Mouse (Mus musculus) brain, embryonic 14.5 days (tissue): ENCODE results near the gene Mtmr10.

Source experiments
- CTCF ChIP-seq: fragments of 200-500 bp; IDR thresholded peaks from 2 replicates; pipeline ENCODE4 v1.5.1; 2012; ENCODE audit warnings: inconsistent platforms, mild to moderate bottlenecking, moderate library complexity, borderline replicate concordance; ENCODE audit not compliant: insufficient read depth, insufficient read length; ENCODE audit errors: extremely low read depth
- POLR2A ChIP-seq: fragments of 200-500 bp; IDR thresholded peaks from 2 replicates; pipeline ENCODE4 v1.6.1; 2012; ENCODE audit warnings: mild to moderate bottlenecking, inconsistent platforms, borderline replicate concordance; ENCODE audit not compliant: poor library complexity, insufficient read depth, insufficient read length, severe bottlenecking; ENCODE audit errors: extremely low read depth

GRCm38 (mm10) chr7:64289416-64289815 lies 2.0 kb downstream of the Mtmr10 start:
- TF ChIP-seq POLR2A (no peak), CTCF (no peak)
